Mouse (Mus musculus) left cerebral cortex, postnatal 10 days (tissue): ENCODE data around the gene Cggbp1. TPM values are rescaled to one million over a fixed set of nuclear protein-coding genes. Genes with fewer than 3 reads are reported as not detected.
"Not testable (repeated sequence)": the region's sequence is repeated elsewhere in the genome, so short reads cannot be mapped to it uniquely, and the experiment has no call there.

Experiments
- DNase-seq, 2 experiments: peaks; one replicate each; pipeline ENCODE4 v3.0.0; 2021 to 2022; ENCODE audit warnings: low spot score in 2 of 2, mixed read lengths in 1 of 2; ENCODE audit errors: extremely low spot score in 1 of 2
- intact Hi-C: fragments of 180-260 bp; cut with DNase I; formaldehyde crosslinking; loops from one replicate; pipeline ENCODE4 v1.15.1; 2025
- total RNA-seq, 2 experiments: library from RNA; stranded (reverse); gene quantifications; 2 replicates each; pipeline ENCODE4 v1.2.3; 2021

Cggbp1 gene
- 10 to 100 TPM; 53.6 to 58.1 TPM for total RNA-seq

GRCm38 (mm10) chr16:64851563-64852362 lies at the start of gene Cggbp1, which contains the start of gene Zfp654:
Gene Cggbp1 (plus strand): TSS chr16:64851996.
Gene Zfp654 (minus strand): TSS chr16:64851652.
- peak; percentile 100 for DNase-seq
- intact Hi-C loops, result loop anchor here (2.0 kb wide), 1 partner anchor 81 kb away; the partner anchor contains the start of gene 4930453N24Rik

- no peak for DNase-seq
- intact Hi-C loops, result no loop called here
Observed at GRCm38 (mm10) chr16:64803041-64803440, 48.8 kb upstream of the Cggbp1 start.

GRCm38 (mm10) chr16:64817094-64817765 lies 34.6 kb upstream of the Cggbp1 start:
- DNase-seq, result no peak
- intact Hi-C loops, result no loop called here

DNA sequence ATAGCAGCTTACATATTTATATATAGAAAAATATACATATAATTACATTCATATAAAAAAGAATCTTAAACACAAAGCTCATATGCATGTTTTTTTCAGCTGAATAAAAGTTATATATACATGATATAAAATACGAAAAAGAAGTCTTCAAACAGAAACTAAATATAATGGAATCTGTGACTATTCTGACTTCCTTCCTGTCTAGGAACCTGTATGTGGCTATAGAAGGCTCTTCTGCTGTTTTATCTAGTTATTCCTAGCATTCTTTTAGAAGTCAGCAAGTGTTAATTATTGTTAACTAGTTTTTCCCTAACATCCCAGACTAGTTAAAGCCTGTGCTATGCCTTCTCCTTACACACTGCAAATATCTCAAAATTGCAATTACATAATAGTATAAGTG lies 27.9 kb upstream of the Cggbp1 start:
- intact Hi-C loops, result no loop called here
- DNase-seq, result no peak

DNA sequence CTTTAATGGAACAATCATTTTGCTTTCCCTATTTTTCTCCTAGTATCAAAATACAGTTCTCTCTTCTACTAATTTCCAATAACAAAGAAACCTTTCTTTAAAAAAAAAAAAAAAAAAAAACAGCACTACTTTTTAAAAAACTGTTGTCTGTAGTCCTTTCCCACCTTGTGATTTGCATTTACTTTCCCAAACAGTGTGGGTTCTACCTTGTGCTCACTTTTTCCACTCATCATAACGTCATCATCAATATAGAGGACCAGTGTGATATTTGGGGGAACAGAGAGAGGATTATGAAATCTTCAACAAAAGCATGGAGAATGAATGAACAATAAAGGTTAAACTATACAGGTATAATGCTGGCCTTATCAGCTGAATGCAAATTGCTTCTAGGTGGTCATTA lies 27.3 kb upstream of the Cggbp1 start:
- intact Hi-C loops, result no loop called here
- no peak for DNase-seq

DNA sequence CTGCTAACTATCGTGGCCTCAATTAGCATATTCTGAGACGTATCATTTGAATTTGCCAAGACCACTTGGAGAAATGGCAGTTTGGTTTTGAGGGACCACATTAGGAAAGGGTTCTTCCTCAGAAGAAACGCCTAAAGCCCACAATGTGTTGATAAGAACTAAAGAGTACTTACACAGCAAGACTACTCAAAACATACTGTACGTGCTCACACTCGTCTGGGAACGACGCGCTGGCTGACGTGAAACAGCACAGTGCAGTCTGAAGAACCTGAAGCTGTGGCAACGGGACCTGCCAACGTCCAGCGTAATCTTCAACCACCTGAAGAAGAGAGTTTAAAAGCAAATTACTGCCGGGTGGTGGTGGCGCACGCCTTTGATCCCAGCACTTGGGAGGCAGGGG lies 21.5 kb upstream of the Cggbp1 start:
- intact Hi-C loops, result no loop called here
- no peak for DNase-seq

GRCm38 (mm10) chr16:64835996-64836545 lies 15.7 kb upstream of the Cggbp1 start:
- intact Hi-C loops, result no loop called here
- DNase-seq, result no peak

DNA sequence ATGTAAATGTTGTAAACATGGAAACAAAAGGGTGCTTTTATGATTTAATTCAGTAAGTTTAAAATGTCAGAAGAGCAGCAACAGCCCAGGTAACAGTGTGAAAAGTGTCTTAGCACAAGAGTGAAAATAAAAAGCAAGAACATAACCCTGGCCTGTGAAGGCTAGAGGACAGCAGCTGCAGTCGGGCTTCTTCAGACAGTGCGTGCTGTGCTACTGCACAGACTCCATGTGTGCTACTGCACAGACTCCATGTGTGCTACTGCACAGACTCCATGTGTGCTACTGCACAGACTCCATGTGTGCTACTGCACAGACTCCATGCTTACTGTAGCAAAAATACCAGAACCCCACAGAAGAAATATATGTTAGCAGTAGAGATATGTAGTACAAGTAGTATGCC lies 15.1 kb upstream of the Cggbp1 start:
- DNase-seq, result no peak
- intact Hi-C loops, result no loop called here

GRCm38 (mm10) chr16:64841481-64842373 lies 10.1 kb upstream of the Cggbp1 start:
- intact Hi-C loops, result no loop called here
- DNase-seq, result no peak

DNA sequence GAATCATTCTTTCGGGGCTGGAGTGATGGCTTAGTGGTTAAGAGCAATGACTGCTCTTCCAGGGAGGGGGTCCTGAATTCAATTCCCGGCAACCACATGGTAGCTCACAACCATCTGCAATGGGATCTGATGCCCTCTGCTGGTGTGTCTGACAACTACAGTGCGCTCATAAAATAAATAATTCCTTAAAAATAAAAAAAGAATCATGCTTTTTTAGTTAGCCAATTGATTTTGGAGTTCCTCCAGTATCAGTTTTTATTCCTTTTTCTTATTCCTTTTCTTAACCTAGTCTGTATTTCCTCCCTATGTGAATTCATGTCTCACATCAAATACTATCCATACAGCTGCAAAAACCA lies 9.4 kb upstream of the Cggbp1 start:
- intact Hi-C loops, result no loop called here
- DNase-seq, result no peak

DNA sequence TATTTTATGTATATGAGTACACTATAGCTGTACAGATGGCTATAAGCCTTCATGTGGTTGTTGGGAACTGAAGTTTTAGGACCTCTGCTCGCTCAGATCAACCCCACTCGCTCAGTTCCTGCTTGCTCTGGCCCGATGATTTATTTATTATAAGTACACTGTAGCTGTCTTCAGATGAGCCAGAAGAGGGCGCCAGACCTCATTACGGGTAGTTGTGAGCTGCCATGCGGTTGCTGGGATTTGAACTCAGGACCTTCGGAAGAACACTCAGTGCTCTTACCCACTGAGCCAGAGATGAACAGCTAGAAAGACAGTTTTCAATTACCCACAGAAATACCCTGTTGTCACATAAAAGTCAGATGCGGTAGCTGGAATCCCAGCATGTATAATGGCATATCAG lies 5.8 kb upstream of the Cggbp1 start:
- DNase-seq, result peak in 1 of 2 experiments; percentile 21
- intact Hi-C loops, result no loop called here

GRCm38 (mm10) chr16:64850287-64851084 lies 1.3 kb upstream of the Cggbp1 start:
- DNase-seq, result peak; percentile 19 to 74
- intact Hi-C loops, result no loop called here

GRCm38 (mm10) chr16:64851085-64851562 lies 672 bp upstream of the Cggbp1 start:
- DNase-seq, result no peak
- intact Hi-C loops, result no loop called here

GRCm38 (mm10) chr16:64852441-64852871 lies 660 bp downstream of the Cggbp1 start:
- intact Hi-C loops, result loop anchor here (2.0 kb wide), 1 partner anchor 82 kb away; the partner anchor contains the start of gene 4930453N24Rik
- DNase-seq, result peak in 1 of 2 experiments; percentile 70

DNA sequence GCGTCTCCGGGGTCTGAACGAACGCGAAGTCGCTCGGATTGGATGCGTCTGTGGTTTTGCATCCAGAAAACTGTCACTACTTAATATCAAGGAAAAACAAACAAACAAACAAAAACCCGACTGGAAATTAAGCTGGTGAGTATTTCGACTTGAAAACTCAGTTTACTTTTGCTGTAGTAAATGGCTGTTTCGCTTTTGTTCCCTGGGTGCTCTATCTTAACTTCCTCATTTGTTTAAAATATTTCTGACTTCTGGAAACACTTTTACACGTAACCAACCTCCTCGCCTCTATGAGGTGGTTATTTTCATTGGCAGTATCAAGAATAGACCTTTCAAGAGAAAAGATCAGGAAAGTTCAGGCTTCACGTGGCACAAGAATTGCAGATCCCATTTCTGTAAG lies 1.1 kb downstream of the Cggbp1 start:
- intact Hi-C loops, result loop anchor here (2.0 kb wide), 1 partner anchor 82 kb away; the partner anchor contains the start of gene 4930453N24Rik
- DNase-seq, result peak in 1 of 2 experiments; percentile 32

- intact Hi-C loops, result no loop called here
- DNase-seq, result no peak
Observed at GRCm38 (mm10) chr16:64856946-64857345, 5.2 kb downstream of the Cggbp1 start.

DNA sequence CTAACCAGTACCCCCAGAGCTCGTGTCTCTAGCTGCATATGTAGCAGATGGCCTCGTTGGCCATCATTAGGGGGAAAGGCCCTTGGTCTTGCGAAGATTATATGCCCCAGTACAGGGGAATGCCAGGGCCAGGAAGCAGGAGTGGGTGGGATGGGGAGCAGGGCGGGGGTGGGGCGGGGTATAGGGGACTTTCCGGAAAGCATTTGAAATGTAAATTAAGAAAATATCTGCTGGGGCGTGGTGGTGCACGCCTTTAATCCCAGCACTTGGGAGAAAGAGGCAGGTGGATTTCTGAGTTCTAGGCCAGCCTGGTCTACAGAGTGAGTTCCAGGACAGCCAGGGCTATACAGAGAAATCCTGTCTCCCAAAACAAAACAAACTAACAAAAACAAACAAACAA lies 14.0 kb downstream of the Cggbp1 start:
- intact Hi-C loops, DNase-seq: not testable (repeated sequence)

- intact Hi-C loops, result no loop called here
- no peak for DNase-seq
Observed at GRCm38 (mm10) chr16:64868613-64869012, 16.8 kb downstream of the Cggbp1 start.
